Mouse (Mus musculus) lung, postnatal 0 days (tissue): Measurements from ENCODE around the gene Pagr1b.

Experiments
- CTCF ChIP-seq: IDR thresholded peaks from 2 replicates; pipeline ENCODE4 v1.5.1; 2016; ENCODE audit warnings: antibody characterized with exemption, mild to moderate bottlenecking
- EP300 ChIP-seq: IDR thresholded peaks from 2 replicates; pipeline ENCODE4 v1.6.1; 2016; ENCODE audit warnings: antibody characterized with exemption, mild to moderate bottlenecking, control low read depth

DNA sequence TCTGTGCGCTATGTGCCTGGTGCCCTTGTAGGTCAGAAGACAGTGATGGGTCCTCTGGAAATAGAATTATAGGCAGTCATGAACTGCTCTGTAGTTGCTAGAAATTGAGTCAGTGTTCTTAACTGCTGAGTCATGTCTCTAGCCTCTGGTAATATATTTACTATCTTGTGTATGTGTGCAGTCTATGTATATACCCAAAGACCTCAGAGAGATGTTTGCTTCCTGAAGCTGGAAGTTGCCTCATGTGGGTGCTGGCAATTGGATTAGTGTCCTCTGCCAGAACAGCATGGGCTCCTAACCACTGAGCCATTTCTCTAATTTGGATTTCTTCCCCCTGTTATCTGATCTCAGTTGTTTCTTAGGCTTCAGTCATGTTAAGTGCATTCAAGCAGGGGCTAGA is 13.9 kb upstream of the Pagr1b start:
- TF ChIP-seq CTCF: no peak
- no peak for TF ChIP-seq EP300
